Mouse (Mus musculus) ES-Bruce4 (cell line): ENCODE measurements around the gene Scgb1c1. TPM values are rescaled to one million over a fixed set of nuclear protein-coding genes. Genes with fewer than 3 reads are reported as not detected.

Experiments
- H3K27ac ChIP-seq: 2 replicates; pipeline ENCODE4 v1.5.1; 2012; ENCODE audit warnings: low read length, inconsistent platforms; ENCODE audit not compliant: insufficient read depth
- H3K27me3 ChIP-seq: 2 replicates; pipeline ENCODE4 v1.6.1; 2012; ENCODE audit warnings: mild to moderate bottlenecking, low read length, inconsistent platforms; ENCODE audit not compliant: control insufficient read depth, poor library complexity, insufficient read depth, severe bottlenecking
- H3K36me3 ChIP-seq: 2 replicates; pipeline ENCODE4 v1.6.1; 2012; ENCODE audit warnings: inconsistent platforms, mild to moderate bottlenecking, low read length, moderate library complexity; ENCODE audit not compliant: control insufficient read depth, poor library complexity, insufficient read depth, severe bottlenecking
- H3K4me1 ChIP-seq: one replicate; pipeline ENCODE4 v1.8.1; 2011; ENCODE audit warnings: low read length; ENCODE audit not compliant: control insufficient read depth, insufficient read depth
- H3K4me3 ChIP-seq: 2 replicates; pipeline ENCODE4 v1.5.1; 2011; ENCODE audit warnings: low read depth, mild to moderate bottlenecking, low read length
- H3K9ac ChIP-seq: 2 replicates; pipeline ENCODE4 v1.6.1; 2012; ENCODE audit warnings: low read depth, mild to moderate bottlenecking, inconsistent platforms; ENCODE audit not compliant: poor library complexity, severe bottlenecking
- H3K9me3 ChIP-seq: replicated peaks from 2 replicates; pipeline ENCODE4 v1.6.1; 2012; ENCODE audit warnings: mild to moderate bottlenecking, low read length, inconsistent platforms; ENCODE audit not compliant: control insufficient read depth, poor library complexity, insufficient read depth, severe bottlenecking
- CTCF ChIP-seq: IDR thresholded peaks from one replicate; pipeline ENCODE4 v1.8.1; 2011; ENCODE audit warnings: low read depth, low read length
- EP300 ChIP-seq: IDR thresholded peaks from 2 replicates; pipeline ENCODE4 v1.6.1; 2011; ENCODE audit warnings: low read depth, low read length; ENCODE audit not compliant: insufficient read depth
- POLR2A ChIP-seq: IDR thresholded peaks from one replicate; pipeline ENCODE4 v1.8.1; 2011; ENCODE audit warnings: low read length; ENCODE audit not compliant: insufficient read depth
- polyA plus RNA-seq: library from polyadenylated mRNA; stranded (reverse); fragments of >200 nt; gene quantifications from 2 replicates; pipeline ENCODE4 v1.2.4, GENCODE M21; 2011; ENCODE audit warnings: low read depth; ENCODE audit not compliant: missing spikeins, insufficient read depth, insufficient read length

Gene Scgb1c1
- polyA plus RNA-seq, 1 experiment, result not detected

- TF ChIP-seq EP300, result no peak
- no peak for TF ChIP-seq CTCF
- TF ChIP-seq POLR2A, result no peak
- Histone ChIP-seq H3K36me3 (peaks cover 30% of the 10 kb centered on the region), H3K9me3 (no peaks in the 10 kb centered on the region), H3K27me3 (no peaks in the 10 kb centered on the region), H3K4me3 (no peak overlapping the region), H3K9ac (no peak overlapping the region), H3K4me1 (no peaks in the 10 kb centered on the region), H3K27ac (no peak overlapping the region)
These were observed 49.3 kb downstream of the Scgb1c1 start for GRCm38 (mm10) chr7:140894611-140895010.

Other genes with a start within 250 kb of the Scgb1c1 start
- 0.07 TPM in 1 of 2 replicates, not detected in the other for gene Olfr46, start 244.3 kb upstream of the Scgb1c1 start, polyA plus RNA-seq
- gene Olfr61, start 216.6 kb upstream of the Scgb1c1 start, polyA plus RNA-seq, result not detected in 2 replicates
- gene Olfr53, start 199.1 kb upstream of the Scgb1c1 start, polyA plus RNA-seq, result not detected in 2 replicates
- 0.17 and 0.48 TPM in 2 replicates for gene Olfr539, start 185.6 kb upstream of the Scgb1c1 start, polyA plus RNA-seq
- not detected in 2 replicates for gene Olfr45, start 163.6 kb upstream of the Scgb1c1 start, polyA plus RNA-seq
- not detected in 2 replicates for gene Olfr541, start 148.3 kb upstream of the Scgb1c1 start, polyA plus RNA-seq
- gene Cyp2e1, start 81.8 kb upstream of the Scgb1c1 start, polyA plus RNA-seq, result not detected in 2 replicates
- 3.7 and 3.9 TPM in 2 replicates for gene Syce1, start 57.7 kb upstream of the Scgb1c1 start, polyA plus RNA-seq
- gene Zfp941, start 23.4 kb upstream of the Scgb1c1 start, polyA plus RNA-seq, result 14.5 and 23.4 TPM in 2 replicates
- gene Urah, start 10.5 kb upstream of the Scgb1c1 start, polyA plus RNA-seq, result 13.1 and 15.2 TPM in 2 replicates
- not detected in 2 replicates for gene Odf3, start 2.3 kb downstream of the Scgb1c1 start, polyA plus RNA-seq
- gene Gm45785, start 10.8 kb downstream of the Scgb1c1 start, polyA plus RNA-seq, result not detected in 2 replicates
- gene Ric8a, start 11.4 kb downstream of the Scgb1c1 start, polyA plus RNA-seq, result 23.3 and 26.3 TPM in 2 replicates
- gene Bet1l, start 12.0 kb downstream of the Scgb1c1 start, polyA plus RNA-seq, result 14.0 and 18.3 TPM in 2 replicates
- 246 and 251 TPM in 2 replicates for gene Psmd13, start 36.4 kb downstream of the Scgb1c1 start, polyA plus RNA-seq
- 17.4 and 17.9 TPM in 2 replicates for gene Sirt3, start 36.8 kb downstream of the Scgb1c1 start, polyA plus RNA-seq
- not detected in 2 replicates for gene Cox8b, start 54.9 kb downstream of the Scgb1c1 start, polyA plus RNA-seq
- not detected in 2 replicates for gene Nlrp6, start 75.4 kb downstream of the Scgb1c1 start, polyA plus RNA-seq
- gene Pgghg, start 95.8 kb downstream of the Scgb1c1 start, polyA plus RNA-seq, result 9.4 and 9.7 TPM in 2 replicates
- 1.8 and 3.9 TPM in 2 replicates for gene Ifitm5, start 104.7 kb downstream of the Scgb1c1 start, polyA plus RNA-seq
- gene Gm45717, start 110.4 kb downstream of the Scgb1c1 start, polyA plus RNA-seq, result 3.1 TPM in 1 of 2 replicates, not detected in the other
- gene Ifitm2, start 110.4 kb downstream of the Scgb1c1 start, polyA plus RNA-seq, result 720 and 786 TPM in 2 replicates
- 501 and 504 TPM in 2 replicates for gene Ifitm1, start 121.7 kb downstream of the Scgb1c1 start, polyA plus RNA-seq
- 410 and 433 TPM in 2 replicates for gene Ifitm3, start 165.2 kb downstream of the Scgb1c1 start, polyA plus RNA-seq
- gene Ifitm6, start 172.4 kb downstream of the Scgb1c1 start, polyA plus RNA-seq, result not detected in 2 replicates
- gene Gm17387, start 183.6 kb downstream of the Scgb1c1 start, polyA plus RNA-seq, result not detected in 2 replicates
- gene B4galnt4, start 215.6 kb downstream of the Scgb1c1 start, polyA plus RNA-seq, result 18.3 and 22.2 TPM in 2 replicates
- 19.6 and 22.0 TPM in 2 replicates for gene Pkp3, start 232.7 kb downstream of the Scgb1c1 start, polyA plus RNA-seq